Mouse (Mus musculus) lung, postnatal 0 days (tissue): ENCODE measurements around the gene Osm.

Source experiments
- CTCF ChIP-seq: IDR thresholded peaks from 2 replicates; pipeline ENCODE4 v1.5.1; 2016; ENCODE audit warnings: antibody characterized with exemption, mild to moderate bottlenecking
- EP300 ChIP-seq: IDR thresholded peaks from 2 replicates; pipeline ENCODE4 v1.6.1; 2016; ENCODE audit warnings: antibody characterized with exemption, mild to moderate bottlenecking, control low read depth

GRCm38 (mm10) chr11:4268500-4268899, 32.3 kb downstream of the Osm start:
- TF ChIP-seq CTCF (no peak), EP300 (no peak)
